Mouse (Mus musculus) cerebellum, adult 2 months (tissue): ENCODE data around the gene Fam57b.
A peak's percentile ranks its signal among the peaks of the same experiment; 100 is the strongest.

ENCODE experiments used
- CTCF ChIP-seq: fragments of 200-500 bp; IDR thresholded peaks from 2 replicates; pipeline ENCODE4 v1.5.1; 2011; ENCODE audit warnings: low read depth, mild to moderate bottlenecking, control low read depth, low read length, moderate library complexity, borderline replicate concordance; ENCODE audit not compliant: insufficient read depth
- POLR2A ChIP-seq: fragments of 200-500 bp; IDR thresholded peaks from 2 replicates; pipeline ENCODE4 v1.6.1; 2011; ENCODE audit warnings: low read length, control low read depth, borderline replicate concordance; ENCODE audit not compliant: insufficient read depth

GRCm38 (mm10) chr7:126861429-126862130 lies 64.1 kb downstream of the Fam57b start, which contains the start of gene Hirip3:
- TF ChIP-seq CTCF (no peak), POLR2A (peak; percentile 63; the same call in 1 of the 2 replicates)
